Mouse (Mus musculus): ENCODE data around the gene Nasp. TPM values are rescaled to one million over a fixed set of nuclear protein-coding genes. Genes with fewer than 3 reads are reported as not detected.

The Nasp gene
- total and polyA plus RNA-seq, 2 experiments from 2014 or later, result 51.6 to 76.3 TPM

DNA sequence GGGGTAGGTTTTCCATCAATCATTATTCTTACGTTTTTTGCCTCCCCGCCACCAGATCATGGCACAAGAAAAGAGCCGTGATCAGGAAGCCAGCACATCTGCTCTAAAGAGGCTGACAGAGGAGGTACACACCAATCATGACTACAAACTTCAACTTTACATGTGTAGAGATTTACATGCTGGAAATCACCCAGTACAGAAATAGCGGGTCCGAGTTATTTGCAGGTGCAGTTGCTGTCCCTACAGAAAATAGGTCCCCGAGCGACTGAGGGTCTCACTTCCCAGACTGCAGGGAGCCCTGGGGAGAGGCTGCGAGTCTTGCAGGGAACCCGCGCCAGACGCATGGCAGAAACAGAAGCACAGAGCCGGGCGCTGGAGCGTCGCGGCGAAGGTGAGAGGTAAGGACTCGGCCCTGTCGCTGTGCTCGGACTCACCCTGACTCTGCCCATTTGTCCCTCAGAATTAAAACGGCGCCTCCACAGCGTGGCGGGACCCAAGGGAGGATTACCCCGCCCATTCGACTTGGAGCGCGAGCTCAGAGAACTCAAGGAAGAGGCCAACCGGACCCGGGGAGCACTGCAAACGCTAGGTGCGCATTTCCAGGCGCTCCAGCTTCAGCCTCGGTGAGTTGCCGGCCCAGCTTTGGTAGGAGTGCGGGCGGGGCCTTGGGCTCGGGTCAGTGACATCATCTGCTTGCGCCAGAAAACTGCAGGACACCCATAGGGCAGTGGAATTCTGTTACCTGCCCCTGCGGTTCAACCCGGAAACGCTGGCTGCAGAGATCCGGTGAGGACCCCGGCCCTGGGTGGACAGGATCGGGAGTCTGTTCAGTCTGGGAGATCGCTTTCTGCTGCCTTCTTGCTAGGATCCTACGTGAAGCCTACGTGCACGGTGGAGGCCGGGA lies 30.5 kb downstream of the Nasp start:
- Histone ChIP-seq H3K4me3 (ENCODE audit: low read depth, low read length) (peak overlapping the region; percentile 74), H3K36me3 (ENCODE audit: insufficient read depth, low read length) (peaks cover 20% of the 10 kb centered on the region; the same call in 1 of the 2 replicates), H3K27ac (ENCODE audit: low read depth, low read length) (peak overlapping the region; percentile 88), H3K9me3 (ENCODE audit: low read length) (no peaks in the 10 kb centered on the region), H3K4me1 (ENCODE audit: insufficient read depth, low read length) (peaks cover 9% of the 10 kb centered on the region), H3K27me3 (ENCODE audit: insufficient read depth, low read length) (no peaks in the 10 kb centered on the region), H3K4me2 (ENCODE audit: low read depth, low read length, poor library complexity, severe bottlenecking) (peak overlapping the region; percentile 86), H3K9ac (replicated peaks; ENCODE audit: low read length, poor library complexity, severe bottlenecking) (peak overlapping the region; percentile 64)
- ATAC-seq (ENCODE audit: low FRiP score), result peak; percentile 97
- peak; percentile 95 for DNase-seq (ENCODE audit: low spot score)
- WGBS, result under 1% methylated on average over 50 of the region's 50 CpGs
- peak; percentile 39 for TF ChIP-seq CTCF (IDR thresholded peaks at IDR 0.05)

DNA sequence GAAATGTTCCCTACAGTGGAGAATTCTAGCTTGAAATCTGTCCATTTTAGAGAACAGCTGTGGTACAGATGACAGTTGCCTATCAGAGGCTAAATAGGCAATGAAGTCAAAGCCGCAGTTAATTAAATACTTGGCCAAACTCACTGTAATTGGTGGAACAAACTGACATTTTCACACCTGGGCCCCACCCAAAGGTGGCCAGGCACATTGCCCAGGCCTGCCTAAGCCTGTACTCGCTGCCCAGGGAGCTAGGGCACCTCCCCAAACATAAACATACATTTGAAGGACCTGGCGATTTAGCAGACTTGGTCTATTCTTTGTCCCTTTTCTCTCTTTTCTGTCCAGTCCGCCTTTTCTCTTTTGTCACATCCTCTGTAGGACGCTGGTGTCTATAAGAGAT lies 31.4 kb downstream of the Nasp start, which contains the start of gene Ccdc17:
TSS of gene Ccdc17 (plus strand) at position 276 of the 400 bp plus-strand sequence.
- Histone ChIP-seq H3K36me3 (ENCODE audit: insufficient read depth, low read length) (peaks cover 22% of the 10 kb centered on the region; the same call in 1 of the 2 replicates), H3K9me3 (ENCODE audit: low read length) (no peaks in the 10 kb centered on the region), H3K9ac (replicated peaks; ENCODE audit: low read length, poor library complexity, severe bottlenecking) (peak within 1 kb of the TSS; percentile 64), H3K4me3 (ENCODE audit: low read depth, low read length) (peak within 1 kb of the TSS; percentile 74), H3K27ac (ENCODE audit: low read depth, low read length) (peak within 1 kb of the TSS; percentile 88), H3K27me3 (ENCODE audit: insufficient read depth, low read length) (no peaks in the 10 kb centered on the region), H3K4me2 (ENCODE audit: low read depth, low read length, poor library complexity, severe bottlenecking) (peak within 1 kb of the TSS; percentile 86), H3K4me1 (ENCODE audit: insufficient read depth, low read length) (peaks cover 9% of the 10 kb centered on the region)
- DNase-seq (ENCODE audit: low spot score) (no peak), ATAC-seq (ENCODE audit: low FRiP score) (no peak)
- no peak for TF ChIP-seq CTCF (IDR thresholded peaks at IDR 0.05)
- 25% methylated on average over 5 of the region's 5 CpGs for WGBS

DNA sequence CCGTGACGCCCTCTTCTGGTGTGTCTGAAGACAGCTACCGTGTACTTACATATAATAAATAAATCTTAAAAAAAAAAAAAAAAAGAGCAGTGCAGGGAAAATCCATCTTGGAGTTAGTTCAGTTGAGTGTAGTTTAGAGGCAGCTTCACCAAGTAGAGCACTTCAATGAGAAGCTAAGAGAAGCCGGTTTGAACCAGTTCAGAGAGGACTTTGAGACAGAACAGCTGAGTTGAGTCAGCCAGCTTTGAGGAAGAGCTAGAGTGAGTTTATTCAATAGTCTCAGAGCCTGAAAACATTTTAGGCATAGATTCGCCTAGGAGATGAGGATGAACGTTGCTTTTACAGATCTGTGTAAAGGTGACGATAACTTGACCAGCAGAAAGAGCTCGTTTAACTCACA lies 31.9 kb downstream of the Nasp start:
- H3K9ac ChIP-seq (replicated peaks; ENCODE audit: low read length, poor library complexity, severe bottlenecking), result no peak overlapping the region
- ATAC-seq (ENCODE audit: low FRiP score), result no peak
- H3K36me3 ChIP-seq (ENCODE audit: insufficient read depth, low read length), result peaks cover 26% of the 10 kb centered on the region; the same call in 1 of the 2 replicates
- 0 out of 2 replicates have a peak, but pooled peaks have one; percentile 8 for TF ChIP-seq CTCF (IDR thresholded peaks at IDR 0.05)
- WGBS, result 83% methylated on average over 8 of the region's 8 CpGs
- no peak overlapping the region for H3K4me3 ChIP-seq (ENCODE audit: low read depth, low read length)
- H3K4me1 ChIP-seq (ENCODE audit: insufficient read depth, low read length), result peaks cover 9% of the 10 kb centered on the region
- H3K4me2 ChIP-seq (ENCODE audit: low read depth, low read length, poor library complexity, severe bottlenecking), result no peak overlapping the region
- no peaks in the 10 kb centered on the region for H3K27me3 ChIP-seq (ENCODE audit: insufficient read depth, low read length)
- H3K27ac ChIP-seq (ENCODE audit: low read depth, low read length), result no peak overlapping the region
- no peak for DNase-seq (ENCODE audit: low spot score)
- no peaks in the 10 kb centered on the region for H3K9me3 ChIP-seq (ENCODE audit: low read length)

- TF ChIP-seq CTCF (IDR thresholded peaks at IDR 0.05), result no peak
- Histone ChIP-seq H3K27ac (ENCODE audit: low read depth, low read length) (peak overlapping the region; percentile 94; the same call in 1 of the 2 replicates), H3K27me3 (ENCODE audit: insufficient read depth, low read length) (no peaks in the 10 kb centered on the region), H3K9me3 (ENCODE audit: low read length) (no peaks in the 10 kb centered on the region), H3K36me3 (ENCODE audit: insufficient read depth, low read length) (peaks cover 3% of the 10 kb centered on the region; the same call in 1 of the 2 replicates), H3K4me2 (ENCODE audit: low read depth, low read length, poor library complexity, severe bottlenecking) (peak overlapping the region; percentile 67), H3K4me3 (ENCODE audit: low read depth, low read length) (peak overlapping the region; percentile 94), H3K9ac (replicated peaks; ENCODE audit: low read length, poor library complexity, severe bottlenecking) (peak overlapping the region; percentile 71), H3K4me1 (ENCODE audit: insufficient read depth, low read length) (0 out of 2 replicates have a peak, but pooled peaks cover 2% of the 10 kb centered on the region)
- 5% methylated on average over 15 of the region's 15 CpGs for WGBS
- no peak for ATAC-seq (ENCODE audit: low FRiP score)
- DNase-seq (ENCODE audit: low spot score), result no peak
Measured at GRCm38 (mm10) chr4:116558151-116558882, 69.4 kb downstream of the Nasp start.

GRCm38 (mm10) chr4:116557306-116558121 lies 70.2 kb downstream of the Nasp start, which contains the start of gene Gpbp1l1:
Gpbp1l1 (plus strand) TSS chr4:116557658.
- peak; percentile 97 for DNase-seq (ENCODE audit: low spot score)
- WGBS, result under 1% methylated on average over 72 of the region's 78 CpGs
- peaks cover 6% of the 10 kb centered on the region; the same call in 1 of the 2 replicates for H3K36me3 ChIP-seq (ENCODE audit: insufficient read depth, low read length)
- H3K4me2 ChIP-seq (ENCODE audit: low read depth, low read length, poor library complexity, severe bottlenecking), result peak within 1 kb of the TSS; percentile 67
- peak within 1 kb of the TSS; percentile 94 for H3K27ac ChIP-seq (ENCODE audit: low read depth, low read length)
- TF ChIP-seq CTCF (IDR thresholded peaks at IDR 0.05), result peak; percentile 63
- H3K9ac ChIP-seq (replicated peaks; ENCODE audit: low read length, poor library complexity, severe bottlenecking), result peak within 1 kb of the TSS; percentile 71
- H3K4me1 ChIP-seq (ENCODE audit: insufficient read depth, low read length), result 0 out of 2 replicates have a peak, but pooled peaks cover 2% of the 10 kb centered on the region
- peak; percentile 98 for ATAC-seq (ENCODE audit: low FRiP score)
- peak within 1 kb of the TSS; percentile 94 for H3K4me3 ChIP-seq (ENCODE audit: low read depth, low read length)
- no peaks in the 10 kb centered on the region for H3K27me3 ChIP-seq (ENCODE audit: insufficient read depth, low read length)
- H3K9me3 ChIP-seq (ENCODE audit: low read length), result no peaks in the 10 kb centered on the region

Data from midbrain, postnatal 0 days (tissue).